Mouse (Mus musculus) megakaryocyte, adult 5-6 weeks (primary cell): ENCODE measurements around the gene Tcf7l1. TPM values are rescaled to one million over a fixed set of nuclear protein-coding genes. Genes with fewer than 3 reads are reported as not detected.

Experiments used
- ATAC-seq: 2 replicates; pipeline ENCODE4 v1.8.0; 2016; ENCODE audit warnings: mild to moderate bottlenecking, inconsistent platforms; ENCODE audit not compliant: poor library complexity, severe bottlenecking
- total RNA-seq, 2 experiments: library from RNA; stranded (forward) in 1 of 2; stranded (reverse) in 1 of 2; fragments of 153-499, 151-499 nt in 1 of 2; fragments of 221-1000, 200-1000 nt in 1 of 2; gene quantifications; 2 replicates each; pipeline versions ENCODE4 v1.2.3 to v1.2.4; 2015 to 2017

Tcf7l1 gene
- total RNA-seq, 2 experiments from 2014 or later = 0.25 TPM; not detected in 1

DNA sequence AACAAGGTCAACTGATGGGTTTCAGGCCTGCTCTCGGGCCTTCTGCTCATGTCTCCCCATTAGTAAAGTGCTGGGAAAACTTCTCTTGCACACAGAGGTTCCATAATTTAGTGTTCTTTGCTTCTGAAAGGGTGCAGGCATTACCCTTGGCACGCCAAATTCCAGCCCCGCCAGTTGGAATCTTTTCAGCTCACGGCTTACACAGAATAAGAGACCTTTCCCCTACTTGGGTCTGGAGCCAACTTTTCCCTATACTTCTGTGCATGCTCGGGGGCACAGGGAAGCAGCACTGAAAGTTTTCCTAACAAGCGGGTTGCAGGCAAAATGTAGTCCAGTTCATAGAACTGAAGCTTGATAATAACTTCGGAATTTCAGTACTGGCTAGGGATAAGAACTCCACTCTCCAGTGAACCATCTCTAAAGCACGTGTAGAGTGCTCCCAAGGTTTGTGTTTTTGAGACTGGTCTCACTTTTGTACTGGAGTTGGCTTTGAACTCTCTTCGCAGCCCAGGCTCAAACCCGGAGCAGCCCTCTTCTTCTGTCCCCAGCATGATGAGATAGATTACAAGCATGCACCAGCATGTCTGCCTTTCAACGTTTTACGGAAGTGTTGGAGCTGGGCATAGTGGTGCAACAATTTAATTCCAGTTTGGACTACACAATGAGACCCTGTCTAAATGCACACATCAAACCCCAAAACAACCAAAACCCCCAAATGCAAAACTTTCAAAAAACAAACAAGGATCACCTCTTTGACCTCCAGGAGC lies 190.1 kb downstream of the Tcf7l1 start:
- no peak for ATAC-seq

DNA sequence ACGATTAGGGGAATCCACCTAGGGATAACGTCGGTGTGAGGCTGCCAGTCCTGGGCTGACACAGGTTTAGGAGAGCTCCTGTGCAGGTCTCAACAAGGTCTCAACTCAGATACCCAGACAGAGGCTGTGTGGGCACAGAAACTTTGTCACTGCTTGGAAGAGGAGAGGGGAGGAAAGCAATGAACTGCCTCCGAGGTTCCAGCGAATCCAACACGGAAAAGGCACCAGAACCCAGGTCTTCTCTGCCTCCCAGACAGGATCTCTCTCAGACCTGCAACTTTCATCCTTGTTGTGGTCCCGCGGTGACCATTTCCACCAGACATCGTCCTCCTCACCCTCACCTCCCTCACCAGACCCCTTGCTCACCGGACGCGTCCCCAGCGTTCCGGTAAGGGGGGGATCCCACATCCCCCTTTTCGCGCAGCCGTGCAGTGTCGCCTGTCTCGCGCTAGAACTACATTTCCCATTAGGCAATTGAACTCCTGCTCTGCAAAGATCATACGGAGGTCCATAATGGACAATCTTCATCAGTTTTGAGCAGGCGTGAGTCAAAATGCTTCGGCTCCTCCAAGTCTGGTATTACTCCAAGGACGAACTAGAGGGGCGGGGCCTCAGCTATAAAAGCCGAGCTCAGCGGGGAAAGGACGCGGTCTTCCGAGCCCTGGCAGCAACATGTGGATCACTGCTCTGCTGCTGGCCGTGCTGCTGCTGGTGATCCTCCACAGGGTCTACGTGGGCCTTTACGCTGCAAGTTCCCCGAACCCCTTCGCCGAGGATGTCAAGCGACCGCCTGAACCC lies 190.9 kb downstream of the Tcf7l1 start, which contains the start of the genes Elmod3 and Retsat:
TSS of gene Elmod3 (minus strand) at position 458 of the 798 bp plus-strand sequence.
TSS of gene Retsat (plus strand) at position 520 of the 798 bp plus-strand sequence.
- peak; percentile 85 for ATAC-seq

DNA sequence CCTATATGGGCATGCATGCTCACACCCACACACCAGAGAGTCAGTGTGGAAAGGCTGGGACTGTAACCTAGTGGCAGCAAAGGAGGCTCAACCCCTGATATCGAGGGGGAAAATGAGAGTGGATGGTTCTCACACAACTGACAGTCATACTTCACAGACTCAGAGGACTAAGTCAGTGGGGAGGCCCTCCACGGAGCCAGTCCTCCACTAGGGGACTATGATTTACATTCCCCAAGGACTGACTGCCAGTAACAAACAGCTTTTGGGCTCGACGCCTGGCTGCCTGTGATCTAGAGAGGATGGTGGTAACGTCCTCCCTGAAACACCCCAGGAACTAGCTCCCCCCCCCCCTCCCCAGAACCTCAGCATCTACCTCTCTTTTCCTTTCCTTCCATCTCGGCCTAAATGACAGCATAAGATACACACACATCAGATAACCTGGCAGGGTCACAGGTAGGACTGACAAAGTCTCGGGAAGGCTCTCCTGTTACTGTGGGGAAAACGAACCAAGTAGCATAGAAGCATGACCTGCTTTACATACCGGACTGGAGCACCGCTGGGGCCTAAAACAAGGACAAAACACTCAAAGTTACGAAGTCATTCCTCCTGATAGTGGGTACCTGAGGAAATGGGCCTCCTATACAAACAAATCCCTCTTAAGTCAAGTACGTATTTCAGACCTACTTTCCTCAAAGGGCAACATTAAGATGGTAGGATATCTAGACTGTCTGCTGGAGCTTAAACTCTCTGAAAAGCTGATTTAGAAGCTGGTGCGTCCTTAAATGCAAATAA lies 191.8 kb downstream of the Tcf7l1 start:
- no peak for ATAC-seq

DNA sequence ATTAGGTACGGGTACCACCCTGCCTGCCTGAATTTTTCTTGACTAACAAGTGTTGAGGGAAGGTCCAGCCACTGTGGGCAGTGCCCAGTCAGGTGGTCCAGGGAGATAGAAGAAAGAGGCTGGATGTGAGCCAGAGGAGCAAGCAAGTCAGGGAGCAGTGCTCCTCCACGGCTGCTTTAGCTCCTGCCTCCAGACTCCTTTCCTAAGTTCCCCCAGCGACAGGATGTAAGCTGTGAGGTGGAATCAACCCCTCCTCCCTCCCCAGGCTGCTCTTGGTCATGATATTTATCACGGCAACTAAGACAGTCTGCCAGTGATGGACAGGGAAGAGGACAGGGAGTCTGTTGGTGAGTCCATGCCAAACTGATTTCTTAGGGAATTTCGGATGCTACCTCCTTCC lies 195.1 kb downstream of the Tcf7l1 start:
- no peak for ATAC-seq

DNA sequence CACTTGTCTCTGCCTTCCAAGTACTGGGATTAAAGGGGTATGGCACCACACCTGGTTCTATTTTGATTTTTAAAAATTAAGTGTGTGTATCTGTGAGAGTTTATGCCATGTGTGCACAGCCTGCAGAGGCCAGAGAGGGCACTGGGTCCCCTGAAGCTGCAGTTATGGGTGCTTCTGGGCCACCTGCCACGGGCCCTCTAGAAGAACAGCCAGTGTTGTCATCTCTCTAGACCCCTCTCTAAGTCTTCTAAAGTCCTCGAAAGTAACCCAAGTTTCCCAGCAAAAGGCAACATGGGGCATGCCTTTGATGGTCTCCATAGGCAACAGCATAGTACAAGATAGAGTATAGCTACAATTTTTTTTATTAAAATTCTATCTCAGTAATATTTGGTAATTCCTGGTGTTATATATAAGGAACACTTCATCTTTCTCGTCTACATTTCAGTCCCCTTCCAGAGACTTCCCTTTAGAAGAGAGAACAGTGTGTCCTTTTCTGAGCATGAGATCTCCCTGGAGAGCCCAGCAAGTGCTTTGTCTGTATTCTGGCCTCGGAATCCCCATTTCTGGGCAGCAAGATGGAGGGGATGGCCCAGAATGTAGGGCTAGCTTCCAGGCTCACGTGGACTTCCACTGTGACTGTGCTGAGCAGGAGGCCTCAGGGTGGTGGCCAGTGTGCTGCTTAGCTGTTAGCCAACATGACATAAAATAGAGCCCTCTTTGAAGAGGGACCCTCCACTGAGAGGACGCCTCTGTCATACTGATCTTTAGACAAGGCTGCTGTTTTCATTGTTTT lies 195.8 kb downstream of the Tcf7l1 start:
- ATAC-seq = no peak

DNA sequence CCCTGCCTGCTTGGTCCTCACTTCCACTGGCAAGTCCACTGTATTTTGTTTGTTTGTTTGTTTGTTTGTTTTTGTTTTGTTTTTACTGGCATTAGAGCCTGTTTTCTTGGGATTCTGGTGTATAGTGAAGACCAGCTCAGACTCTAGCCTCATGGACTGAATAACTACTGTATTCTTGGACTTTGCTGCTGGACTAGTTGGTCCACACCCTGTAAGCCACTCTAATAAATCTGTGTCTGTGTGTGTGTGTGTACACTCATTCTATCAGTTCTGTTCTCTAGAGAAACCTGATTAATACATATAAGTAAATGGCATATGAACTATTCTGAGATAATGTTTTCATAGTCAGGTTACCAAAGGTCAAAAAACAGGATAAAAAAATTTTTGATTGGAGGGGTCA lies 198.9 kb downstream of the Tcf7l1 start:
- no peak for ATAC-seq

DNA sequence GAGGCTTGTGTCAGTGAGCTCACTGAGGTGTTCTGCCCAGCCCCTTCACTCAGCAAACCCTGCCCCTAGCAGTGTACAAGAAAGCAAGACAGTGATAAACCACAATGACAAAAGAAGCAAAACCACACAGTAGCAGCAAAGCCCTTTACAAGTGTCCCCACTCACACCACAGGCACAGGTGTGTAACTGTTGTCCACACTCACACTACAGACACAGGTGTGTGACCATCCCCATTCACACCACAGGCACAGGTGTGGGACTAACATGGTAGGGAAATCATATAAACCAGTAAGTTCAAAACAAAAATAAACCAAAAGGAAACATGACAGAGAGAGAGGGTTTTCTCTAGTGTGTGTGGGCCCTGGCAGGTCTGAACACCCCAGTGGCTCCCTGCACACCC lies 200.7 kb downstream of the Tcf7l1 start:
- ATAC-seq = no peak

DNA sequence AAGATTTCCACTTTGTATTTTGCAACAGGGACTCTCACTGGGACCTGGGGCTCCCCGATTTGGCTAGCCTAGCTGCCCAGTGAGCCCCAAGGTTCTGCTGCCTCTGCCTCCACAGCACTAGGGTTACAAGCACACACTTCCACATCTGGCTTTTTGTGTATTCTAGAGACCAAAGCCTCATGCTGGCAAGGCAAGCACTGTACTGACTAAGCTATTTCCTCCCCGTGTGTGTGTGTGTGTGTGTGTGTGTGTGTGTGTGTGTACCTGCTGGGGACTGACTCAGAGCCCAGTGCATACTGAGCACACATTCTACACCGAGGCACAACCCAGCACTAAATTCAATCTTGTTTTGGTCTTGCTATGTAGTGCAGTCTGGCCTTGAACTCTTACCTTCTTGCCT lies 202.4 kb downstream of the Tcf7l1 start:
- ATAC-seq = no peak

DNA sequence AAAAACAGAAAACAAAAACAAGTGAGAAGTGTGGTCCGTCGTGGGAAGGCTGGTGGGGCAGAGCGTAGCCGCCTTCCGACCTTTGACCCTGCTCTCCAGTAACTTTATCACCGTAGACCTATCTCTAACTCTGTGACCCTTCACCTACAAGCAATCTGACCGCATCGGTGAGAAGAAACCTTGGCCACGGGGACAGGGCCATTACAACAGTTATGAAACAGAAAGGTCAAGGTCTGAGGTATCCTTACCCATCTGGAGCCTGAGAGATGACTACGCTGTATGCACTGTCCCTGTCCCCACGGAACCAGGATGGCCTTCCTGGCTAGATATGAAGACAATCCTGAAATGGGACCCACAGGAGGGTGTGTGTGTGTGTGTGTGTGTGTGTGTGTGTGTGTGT lies 204.9 kb downstream of the Tcf7l1 start:
- no peak for ATAC-seq

DNA sequence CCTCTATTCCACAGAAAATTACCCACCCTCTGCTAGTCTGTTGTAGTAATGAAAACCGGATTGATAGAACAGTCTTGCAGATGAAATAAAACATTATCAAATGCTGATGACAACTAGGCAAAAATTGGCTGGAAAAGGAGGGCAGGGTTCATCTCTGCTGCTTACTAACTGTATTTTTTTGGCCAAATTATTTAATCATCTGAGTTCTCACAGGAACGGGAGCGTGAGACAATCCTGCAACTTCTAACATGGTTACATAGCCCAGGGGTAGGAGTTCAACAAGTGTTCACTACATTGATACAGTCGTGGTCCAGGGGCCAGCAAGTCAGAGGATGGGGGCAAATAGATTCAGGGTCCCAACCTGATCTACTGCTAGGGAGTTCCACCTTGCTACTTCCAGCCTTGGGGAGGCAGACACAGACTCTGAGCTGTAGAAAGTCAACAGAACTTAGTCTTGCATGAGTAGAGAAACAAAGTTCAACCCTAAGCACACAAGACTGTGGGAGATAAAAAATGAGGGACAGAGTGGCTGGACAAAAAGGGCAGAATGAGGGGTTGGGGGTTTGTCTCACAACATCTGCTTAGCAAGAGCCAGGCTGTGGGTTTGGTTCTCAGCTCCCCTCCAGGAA lies 205.7 kb downstream of the Tcf7l1 start:
- ATAC-seq = no peak

DNA sequence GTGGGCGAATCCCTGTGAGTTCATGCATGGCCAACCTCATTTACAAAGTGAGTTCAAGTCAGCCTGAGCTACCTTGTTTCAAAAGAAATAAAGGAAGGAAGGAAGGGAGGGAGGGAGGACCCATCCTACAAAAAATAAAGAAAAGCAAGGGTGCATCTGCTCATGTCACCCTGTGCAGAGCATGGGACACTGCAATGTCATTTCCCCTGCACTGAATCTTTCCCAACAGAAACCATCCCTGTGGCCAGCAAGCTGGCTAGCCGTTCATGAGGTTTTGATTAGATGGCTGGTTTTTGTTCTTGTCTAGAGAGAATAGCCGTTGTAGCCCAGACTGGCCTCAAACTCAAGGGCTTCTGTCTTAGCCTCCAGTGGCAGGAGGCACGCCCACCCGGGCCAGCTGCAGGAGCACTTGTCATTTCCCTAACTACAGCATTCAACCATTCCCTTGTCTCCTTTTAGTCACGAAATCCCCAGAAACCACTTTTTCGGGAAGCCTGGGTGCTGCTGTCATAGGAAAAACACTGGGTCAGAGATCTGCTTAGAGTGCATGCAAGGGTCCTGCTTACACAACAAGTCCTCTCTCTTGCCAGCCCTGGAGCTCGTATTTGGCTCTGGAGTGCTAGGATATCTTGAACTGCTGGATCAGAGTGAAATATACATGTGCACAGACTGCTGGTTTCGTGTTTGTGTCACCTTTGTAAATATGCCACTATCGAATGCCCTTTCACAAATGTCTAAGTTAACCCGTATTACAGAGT lies 207.2 kb downstream of the Tcf7l1 start:
- no peak for ATAC-seq

Other genes starting within 250 kb of the Tcf7l1 start
- gene Capg, start 244.9 kb downstream of the Tcf7l1 start, total RNA-seq (2015) = 164 and 167 TPM in 2 replicates
- 341 and 407 TPM in 2 replicates for gene Capg, start 244.9 kb downstream of the Tcf7l1 start, total RNA-seq (2017)
- 6.4 and 7.0 TPM in 2 replicates for gene Elmod3, start 190.8 kb downstream of the Tcf7l1 start, total RNA-seq (2015)
- 8.6 and 10.2 TPM in 2 replicates for gene Elmod3, start 190.8 kb downstream of the Tcf7l1 start, total RNA-seq (2017)
- gene Retsat, start 190.8 kb downstream of the Tcf7l1 start, total RNA-seq (2015) = 2.2 and 5.2 TPM in 2 replicates
- gene Retsat, start 190.8 kb downstream of the Tcf7l1 start, total RNA-seq (2017) = 3.8 and 7.2 TPM in 2 replicates
- gene Tgoln1, start 172.3 kb downstream of the Tcf7l1 start, total RNA-seq (2015) = 50.5 and 53.2 TPM in 2 replicates
- gene Tgoln1, start 172.3 kb downstream of the Tcf7l1 start, total RNA-seq (2017) = 59.1 and 59.6 TPM in 2 replicates
- 81.0 and 110 TPM in 2 replicates for gene Kcmf1, start 110.7 kb upstream of the Tcf7l1 start, total RNA-seq (2015)
- gene Kcmf1, start 110.7 kb upstream of the Tcf7l1 start, total RNA-seq (2017) = 100 and 110 TPM in 2 replicates
- 3,978 and 3,999 TPM in 2 replicates for gene Tmsb10, start 169.5 kb upstream of the Tcf7l1 start, total RNA-seq (2015)
- 2,780 and 3,394 TPM in 2 replicates for gene Tmsb10, start 169.5 kb upstream of the Tcf7l1 start, total RNA-seq (2017)